Mouse (Mus musculus) bone marrow macrophage, adult 2 months (primary cell): ENCODE results near the gene 1810062G17Rik.

Experiments
- CTCF ChIP-seq: IDR thresholded peaks from 2 replicates; pipeline ENCODE4 v1.5.1; 2012; ENCODE audit warnings: low read depth, mild to moderate bottlenecking, low read length, moderate library complexity
- POLR2A ChIP-seq: IDR thresholded peaks from 2 replicates; pipeline ENCODE4 v1.6.1; 2012; ENCODE audit warnings: mild to moderate bottlenecking, low read depth, low read length, borderline replicate concordance

- TF ChIP-seq CTCF (no peak), POLR2A (no peak)
Observed at GRCm38 (mm10) chr3:36460717-36461116, 15.0 kb upstream of the 1810062G17Rik start.
